ENCODE assay signal across 8 mouse cellular contexts in genomic region chr11:97532950-97533582, GRCm38 (mm10). TPM values are rescaled to one million over a fixed set of nuclear protein-coding genes. Genes with fewer than 3 reads are reported as not detected.
DNase-seq lines count a peak whose midpoint lies in the region; ATAC-seq lines count a peak whose summit lies in the region.

No protein-coding gene starts in this region.

- peak; percentile 12; the same call in 1 of the 2 replicates for ATAC-seq in lung, embryonic 16.5 days (ENCODE audit: low read depth)
- peak; percentile 8; the same call in 1 of the 2 replicates for ATAC-seq in intestine, embryonic 14.5 days (replicated peaks; ENCODE audit: low FRiP score, low TSS enrichment, low read depth)

- peaks cover 63% of the 10 kb centered on the region for H3K27me3 ChIP-seq in lung, embryonic 16.5 days (ENCODE audit: control insufficient read depth, insufficient read depth, low read depth, low read length)
- H3K27me3 ChIP-seq in intestine, embryonic 14.5 days (replicated peaks; ENCODE audit: control insufficient read depth, insufficient read depth, low read length), result peaks cover 63% of the 10 kb centered on the region

- H3K27ac ChIP-seq in lung, embryonic 16.5 days (ENCODE audit: low read length), result no peak overlapping the region
- no peak overlapping the region for H3K27ac ChIP-seq in intestine, embryonic 14.5 days (ENCODE audit: low read depth)

- no peak overlapping the region for H3K4me3 ChIP-seq in lung, embryonic 16.5 days (ENCODE audit: low read length)
- H3K4me3 ChIP-seq in intestine, embryonic 14.5 days (ENCODE audit: low read depth, low read length), result peak overlapping the region; percentile 12; the same call in 1 of the 2 replicates

- no peaks in the 10 kb centered on the region for H3K36me3 ChIP-seq in lung, embryonic 16.5 days (ENCODE audit: control insufficient read depth, insufficient read depth, low read length)
- H3K36me3 ChIP-seq in intestine, embryonic 14.5 days (ENCODE audit: control insufficient read depth, insufficient read depth, low read length), result no peaks in the 10 kb centered on the region

- 4% methylated on average over 20 of the region's 20 CpGs for WGBS in lung, embryonic 16.5 days
- WGBS in intestine, embryonic 14.5 days, result 6% methylated on average over 20 of the region's 20 CpGs

- H3K9ac ChIP-seq in lung, embryonic 16.5 days (ENCODE audit: low read length), result no peak overlapping the region
- no peak overlapping the region for H3K9ac ChIP-seq in intestine, embryonic 14.5 days (ENCODE audit: low read length)

- no peak for DNase-seq in lung, postnatal 10 days
- peak; percentile 61 to 68 for DNase-seq in cerebellum, adult 18-20 months
- DNase-seq in intestine, embryonic 14.5 days (ENCODE audit: low spot score), result peak; percentile 71
- DNase-seq in neural tube, embryonic 10.5 days (ENCODE audit: extremely low spot score, low spot score), result peak; percentile 48
- DNase-seq in layer of hippocampus, adult 11-12 months (ENCODE audit: low spot score), result no peak
- no peak for DNase-seq in gastrocnemius, adult 8-10 months (ENCODE audit: low spot score in 2 of 2)
- no peak for DNase-seq in adipocyte (ENCODE audit: low spot score)

- no peaks in the 10 kb centered on the region for H3K9me3 ChIP-seq in lung, embryonic 16.5 days (ENCODE audit: control insufficient read depth, low read length)
- no peaks in the 10 kb centered on the region for H3K9me3 ChIP-seq in intestine, embryonic 14.5 days (ENCODE audit: control insufficient read depth, low read length)

- peaks cover 25% of the 10 kb centered on the region for H3K4me1 ChIP-seq in lung, embryonic 16.5 days (replicated peaks; ENCODE audit: control insufficient read depth, insufficient read depth, low read length)
- peaks cover 31% of the 10 kb centered on the region for H3K4me1 ChIP-seq in intestine, embryonic 14.5 days (replicated peaks; ENCODE audit: control insufficient read depth, insufficient read depth, low read length)

- H3K4me2 ChIP-seq in lung, embryonic 16.5 days (ENCODE audit: low read depth, low read length), result peak overlapping the region; percentile 31
- H3K4me2 ChIP-seq in intestine, embryonic 14.5 days (ENCODE audit: low read length), result peak overlapping the region; percentile 41

RNA-seq across cellular contexts. Expression of gene 4933428G20Rik, which starts 32.9 kb away (rescaled TPM):
- polyA plus RNA-seq in lung, embryonic 16.5 days (2015; fragmentation: Nextera tagmentation; extraction: Ambion mirVana), result 0.74 and 0.87 TPM in 2 replicates
- polyA plus RNA-seq in intestine, embryonic 14.5 days (2014; fragmentation: Nextera tagmentation; extraction: Ambion mirVana), result 0.12 TPM in 2 replicates
- total RNA-seq in gastrocnemius, adult 8-10 months (2022), result not detected

RNA-seq across cellular contexts. Expression of gene Srcin1, which starts 42.9 kb away (rescaled TPM):
- polyA plus RNA-seq in lung, embryonic 16.5 days (2015; fragmentation: Nextera tagmentation; extraction: Ambion mirVana), result 0.70 and 0.83 TPM in 2 replicates
- 0.16 and 0.30 TPM in 2 replicates for polyA plus RNA-seq in intestine, embryonic 14.5 days (2014; fragmentation: Nextera tagmentation; extraction: Ambion mirVana)
- 1 to 10 TPM; 1.1 to 2.5 (median 1.6) TPM for total RNA-seq in gastrocnemius, adult 8-10 months (2022)

Comparison
In these comparisons a context has a peak if more than half of its experiments do, and no peak if none do; other contexts are left out.
1. DNase-seq: peak in cerebellum, adult 18-20 months (2 of 2), intestine, embryonic 14.5 days (single experiment) and neural tube, embryonic 10.5 days (single experiment); none in lung, postnatal 10 days (single experiment), layer of hippocampus, adult 11-12 months (single experiment), gastrocnemius, adult 8-10 months (0 of 2) and adipocyte (single experiment).